Mouse (Mus musculus) heart, postnatal 4 days (tissue): Measurements from ENCODE around the gene Fam208a. TPM values are rescaled to one million over a fixed set of nuclear protein-coding genes. Genes with fewer than 3 reads are reported as not detected.
A peak's percentile ranks its signal among the peaks of the same experiment; 100 is the strongest.

Experiments used
- DNase-seq: peaks from one replicate; pipeline ENCODE4 v3.0.0; 2021
- microRNA-seq, 2 experiments: library from miRNA; unstranded; fragments of <30 nt; microRNA quantifications; one replicate each; pipeline ENCODE4 v1.2.0; 2021 to 2022
- total RNA-seq, 2 experiments: library from RNA; stranded (reverse); gene quantifications; 2 replicates each; pipeline ENCODE4 v1.2.3; 2021

Fam208a gene
- total RNA-seq, 2 experiments from 2014 or later: 12.0 to 12.8 TPM

DNA sequence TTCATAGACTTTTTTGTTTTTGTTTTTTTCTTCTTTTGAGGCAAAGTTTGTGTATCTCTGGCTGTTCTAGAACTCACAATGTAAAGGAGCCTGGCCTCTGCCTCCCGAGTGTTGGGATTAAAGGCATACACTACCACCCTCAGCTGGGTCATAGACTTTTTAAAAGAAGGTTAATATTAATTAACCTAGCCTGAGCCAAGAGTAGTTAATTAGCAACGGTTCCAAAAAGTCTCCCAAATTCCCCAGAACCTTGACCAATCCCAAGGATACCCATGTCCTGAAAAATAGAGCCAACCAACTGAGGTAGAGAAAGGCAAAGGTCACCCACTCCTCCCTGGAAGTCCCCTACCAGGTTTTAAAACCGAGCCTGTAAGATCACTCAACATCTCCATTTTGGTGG, 7.8 kb upstream of the Fam208a start:
- no peak for DNase-seq

DNA sequence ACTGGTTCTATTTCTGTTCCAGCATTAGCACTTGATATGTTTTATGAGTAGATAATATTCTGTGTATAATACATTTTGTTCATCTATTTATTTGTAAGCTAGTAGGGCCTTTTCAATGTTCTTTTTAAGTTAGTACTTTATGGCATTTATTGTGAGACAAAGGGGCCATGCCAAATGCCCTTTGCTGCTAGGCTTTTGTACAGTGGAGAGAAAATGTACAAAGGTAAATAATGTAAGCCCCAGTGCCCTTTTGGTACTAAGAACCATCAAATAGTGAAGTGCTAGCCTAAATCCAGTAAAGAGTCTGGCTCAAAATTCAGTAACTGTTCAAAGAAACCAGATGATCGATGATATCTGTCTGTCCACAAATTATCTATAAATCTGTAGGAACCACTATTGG, 6.3 kb upstream of the Fam208a start:
- DNase-seq: no peak

DNA sequence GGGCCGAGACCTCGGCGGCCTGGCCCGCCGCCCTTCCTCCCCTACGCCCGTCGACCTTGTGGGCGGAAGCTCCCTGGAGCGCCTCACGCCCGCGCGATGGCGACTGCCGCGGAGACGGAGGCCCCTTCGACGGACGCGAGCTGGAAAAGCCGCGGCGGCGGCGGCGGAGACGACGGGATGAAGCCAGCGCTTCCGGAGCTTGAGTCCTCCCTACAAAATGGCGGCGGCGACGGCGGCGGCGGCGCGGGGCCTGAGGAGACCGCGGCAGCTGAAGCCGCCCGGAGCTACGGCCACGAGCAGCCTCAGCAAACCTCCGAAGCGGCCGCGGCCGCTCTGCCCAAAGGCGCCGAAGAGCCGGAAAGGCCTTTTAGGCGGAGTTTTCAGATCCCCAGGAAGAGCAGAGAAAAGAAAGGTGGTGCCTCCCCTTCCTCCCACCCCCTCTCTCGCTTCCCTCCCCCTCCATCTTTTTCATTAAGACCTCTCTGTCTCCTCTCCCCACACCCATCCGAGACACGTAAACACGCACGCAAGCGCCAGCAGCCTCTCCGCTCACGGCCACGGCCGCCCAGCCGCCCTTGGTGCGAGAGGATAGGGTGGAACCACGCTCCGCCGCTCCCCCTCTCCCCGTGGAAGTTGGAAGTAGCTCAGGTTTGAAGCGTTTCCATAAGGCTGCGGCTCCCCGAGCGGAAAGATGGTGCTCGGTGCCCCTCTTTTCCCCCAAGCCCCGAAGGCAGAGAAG, 508 bp downstream of the Fam208a start:
- peak; percentile 85 for DNase-seq

DNA sequence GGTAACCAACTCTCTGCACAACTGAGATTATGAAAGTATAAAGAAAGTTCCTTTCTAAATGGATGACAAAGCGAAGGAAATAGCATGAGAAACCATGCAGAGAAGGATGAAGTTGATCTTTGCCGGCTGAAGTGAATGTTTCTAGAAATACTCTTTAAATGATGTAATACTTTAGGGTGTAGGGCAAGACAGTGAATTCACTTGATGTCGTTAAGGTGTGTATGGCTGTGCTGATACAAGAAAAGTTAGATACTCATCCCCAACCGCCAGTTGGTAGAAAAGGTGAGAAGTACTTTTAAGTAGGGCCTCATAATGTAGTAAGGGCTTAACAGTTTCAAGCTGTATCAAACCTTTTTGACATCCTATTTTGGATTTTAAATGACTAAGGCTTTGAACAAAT, 1.6 kb downstream of the Fam208a start:
- no peak for DNase-seq

DNA sequence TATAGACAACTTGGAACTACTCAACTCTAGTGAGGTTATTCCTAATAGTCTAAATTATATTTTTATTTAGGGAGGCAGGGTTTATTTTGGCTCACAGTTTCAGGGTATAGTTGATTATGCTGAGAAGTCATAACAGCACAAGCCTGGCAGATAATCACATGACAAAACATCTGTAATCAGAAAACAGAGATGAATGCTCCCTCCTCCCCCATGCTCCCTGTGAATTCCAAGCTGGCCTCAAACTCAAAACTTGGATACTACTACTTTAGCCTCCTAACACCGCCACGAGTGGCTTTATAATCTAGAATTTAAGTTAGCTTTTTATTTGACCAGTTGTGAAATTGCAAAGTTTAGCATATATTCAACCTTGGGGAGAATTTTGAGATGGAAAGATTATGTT, 3.4 kb downstream of the Fam208a start:
- no peak for DNase-seq

DNA sequence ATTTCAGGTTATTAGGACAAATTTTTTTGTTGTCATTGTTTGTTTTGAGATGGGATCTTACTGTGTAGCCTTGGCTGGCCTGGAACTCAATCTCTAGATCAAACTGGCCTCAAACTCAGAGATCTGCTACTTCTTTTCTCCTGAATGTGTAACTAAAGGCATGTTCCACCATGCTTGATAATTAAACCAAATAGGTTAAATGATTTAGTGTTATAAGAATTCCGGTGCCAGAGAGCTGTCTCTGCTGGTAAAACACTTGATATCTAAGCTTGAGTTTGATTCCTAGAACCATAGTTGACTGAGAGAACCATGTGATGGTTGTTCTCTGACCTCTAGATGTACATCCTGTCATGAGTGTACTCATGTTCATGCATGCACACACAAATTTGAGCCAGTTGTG, 7.5 kb downstream of the Fam208a start:
- no peak for DNase-seq

DNA sequence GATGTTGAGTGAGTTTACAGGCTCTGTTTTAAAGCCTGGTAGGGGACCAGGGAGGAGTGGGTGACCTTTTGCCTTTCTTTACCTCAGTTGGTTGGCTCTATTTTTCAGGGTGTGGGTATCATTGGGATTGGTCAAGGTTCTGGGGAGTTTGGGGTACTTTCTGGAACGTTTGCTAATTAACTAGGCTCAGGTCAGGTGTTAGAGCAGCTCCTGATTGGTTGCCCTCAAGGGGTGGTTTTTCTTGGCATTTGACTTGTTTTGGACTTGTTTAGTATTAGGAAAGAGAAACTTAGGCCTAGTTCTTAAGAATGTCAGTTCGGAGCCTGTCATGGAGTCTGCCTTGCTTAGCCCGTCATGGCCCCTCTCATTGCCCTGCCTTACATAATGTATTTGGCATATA, 8.2 kb downstream of the Fam208a start:
- DNase-seq: no peak

DNA sequence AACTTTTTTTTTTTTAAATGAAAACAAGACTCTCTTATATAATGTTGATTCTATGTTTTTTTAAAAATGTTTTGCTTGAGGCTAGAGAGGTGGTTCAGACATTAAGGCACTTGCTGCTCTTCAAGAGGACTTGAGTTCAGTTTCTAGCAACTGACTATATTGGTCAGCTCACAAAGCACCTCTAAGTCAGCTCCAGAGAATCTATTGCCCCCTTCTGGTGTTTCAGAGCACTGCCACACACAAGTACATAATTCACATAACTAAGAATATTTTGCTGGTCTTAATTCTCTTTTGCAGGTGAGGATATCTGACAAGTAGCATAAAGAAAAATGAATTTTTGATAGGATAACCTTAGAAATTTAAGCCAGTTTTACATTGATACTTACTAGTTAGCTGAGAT, 12.3 kb downstream of the Fam208a start:
- DNase-seq: no peak

DNA sequence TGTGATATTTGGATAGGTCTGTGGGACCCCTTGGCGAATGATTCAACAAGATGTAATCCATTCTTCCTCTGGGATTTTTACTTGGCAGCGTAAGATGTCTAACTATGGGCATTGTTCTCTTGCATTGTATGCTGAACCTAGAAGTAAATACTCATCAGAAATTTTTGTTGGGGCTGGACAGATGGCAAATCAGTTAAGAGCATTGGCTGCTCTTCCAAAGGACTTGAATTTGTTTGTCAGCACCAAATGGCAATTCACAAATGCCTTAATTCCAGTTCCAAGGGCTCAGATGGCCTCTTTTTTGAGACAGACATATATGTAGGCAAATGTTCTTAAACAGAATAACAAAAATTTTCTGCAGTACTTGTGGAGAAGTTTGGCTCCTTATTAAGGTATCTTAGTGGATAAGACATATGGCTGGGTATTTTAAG, 16.2 kb downstream of the Fam208a start:
- no peak for DNase-seq

DNA sequence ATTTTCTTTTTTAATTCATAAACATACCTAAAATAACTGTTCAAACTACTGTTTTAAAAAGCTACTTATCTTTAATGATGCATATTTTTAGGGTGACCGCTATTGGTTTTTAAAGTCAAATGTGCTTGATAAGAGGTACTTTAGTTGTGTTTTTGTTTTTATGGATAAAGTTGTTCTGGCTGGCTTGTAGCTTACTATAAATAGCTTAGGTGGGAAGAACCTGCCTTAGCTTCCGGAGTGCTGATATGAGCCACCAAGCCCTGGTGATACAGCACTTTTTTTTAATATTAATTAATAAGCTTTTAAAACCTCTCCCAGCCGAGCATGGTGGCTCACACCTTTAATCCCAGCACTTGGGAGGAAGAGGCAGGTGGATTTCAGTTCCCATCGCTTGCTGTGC, 18.3 kb downstream of the Fam208a start:
- DNase-seq: no peak

DNA sequence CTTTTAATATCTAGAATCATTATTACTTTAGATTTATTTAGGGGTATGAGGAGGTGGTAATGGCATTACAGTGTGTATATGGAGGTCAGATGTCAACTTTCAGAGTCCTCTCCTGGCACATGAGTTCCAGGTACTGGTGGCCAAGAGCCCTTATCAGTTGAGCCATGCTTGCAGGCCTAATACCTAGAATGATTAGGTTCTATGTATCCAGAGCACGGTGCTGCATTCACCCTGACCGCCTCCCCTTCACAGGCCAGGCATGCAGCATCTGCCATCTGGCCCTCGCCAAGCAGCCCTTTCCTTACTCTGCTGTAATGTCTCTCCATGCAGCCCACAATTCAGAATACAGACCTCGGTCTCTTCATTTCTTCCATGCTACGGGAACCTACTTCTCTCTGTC, 62.8 kb downstream of the Fam208a start:
- no peak for DNase-seq

DNA sequence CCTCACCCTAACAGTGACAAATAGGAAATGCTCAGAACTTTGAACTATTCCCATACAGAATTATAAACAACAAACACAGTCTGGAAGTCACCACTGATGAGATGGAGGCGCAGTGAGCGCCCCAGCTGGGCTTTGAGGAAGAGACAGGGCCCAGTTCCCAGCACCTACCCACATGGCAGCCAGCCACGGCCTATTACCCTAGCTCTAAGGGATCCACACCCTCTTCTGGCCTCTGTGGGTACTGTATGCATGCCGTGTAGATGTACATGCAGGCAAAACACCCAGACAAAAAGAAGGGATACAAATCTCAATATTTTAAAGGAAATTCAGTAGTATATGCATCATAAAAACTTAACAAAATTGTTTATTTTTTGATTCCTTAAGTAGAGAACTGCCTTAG, 64.9 kb downstream of the Fam208a start:
- no peak for DNase-seq

DNA sequence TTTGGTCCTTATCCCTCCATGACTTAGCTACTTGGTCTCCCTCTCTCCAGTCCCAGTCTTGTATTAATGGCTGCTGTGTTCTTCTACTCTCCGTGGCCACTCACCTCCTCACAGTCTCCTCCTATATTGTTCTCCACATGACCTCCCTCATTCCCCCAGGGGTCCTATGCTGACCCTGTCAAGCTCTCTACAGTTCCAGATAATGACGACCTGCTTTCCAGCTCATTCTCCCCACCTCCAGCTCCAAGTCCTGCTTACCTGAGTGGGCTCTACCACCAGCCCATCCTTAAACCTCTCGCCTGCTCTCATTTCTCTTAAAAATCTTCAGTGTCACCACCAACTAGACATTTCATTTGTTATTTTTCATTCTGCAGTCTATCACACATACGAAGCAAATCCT, 72.5 kb downstream of the Fam208a start:
- DNase-seq: no peak

DNA sequence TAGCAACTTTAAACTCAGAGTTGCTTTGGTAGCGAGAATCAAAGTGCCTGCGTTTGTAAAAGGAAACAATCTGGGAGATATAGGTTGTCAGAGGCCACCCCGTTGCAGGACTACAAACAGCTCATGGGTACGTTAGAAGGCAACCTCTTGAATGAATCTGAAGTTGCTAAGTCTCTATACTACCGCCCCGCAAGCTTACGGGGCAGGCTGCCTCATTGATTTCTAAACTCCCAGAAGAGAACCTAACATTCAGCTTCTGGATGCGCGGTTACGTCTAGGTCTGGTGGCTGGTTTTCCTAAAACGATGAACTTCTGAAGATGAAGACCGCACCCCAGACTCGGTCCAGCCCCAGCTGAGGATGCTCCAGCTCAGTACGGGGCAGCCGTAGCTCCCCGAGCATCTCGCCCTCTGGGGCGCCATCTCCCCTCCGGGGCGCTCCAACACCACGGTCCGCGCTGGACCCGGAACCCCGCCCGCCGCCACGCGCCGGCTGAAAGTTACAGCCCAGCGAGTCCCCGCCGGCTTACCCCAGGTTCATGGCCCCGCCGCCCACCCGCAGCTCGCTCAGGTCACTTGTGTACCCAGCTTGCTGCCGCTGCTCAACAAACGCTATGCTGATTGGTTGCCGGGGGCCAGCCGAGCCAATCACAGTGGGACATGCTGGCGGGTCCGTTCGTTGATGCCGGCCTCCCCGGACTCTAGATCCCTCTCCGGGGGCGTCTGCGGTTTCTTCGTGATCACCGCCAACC, 79.4 kb downstream of the Fam208a start, which contains the start of gene Ccdc66:
Gene Ccdc66, minus strand, starts transcription at position 567 of the 750 bp plus-strand sequence.
- DNase-seq: peak; percentile 100

DNA sequence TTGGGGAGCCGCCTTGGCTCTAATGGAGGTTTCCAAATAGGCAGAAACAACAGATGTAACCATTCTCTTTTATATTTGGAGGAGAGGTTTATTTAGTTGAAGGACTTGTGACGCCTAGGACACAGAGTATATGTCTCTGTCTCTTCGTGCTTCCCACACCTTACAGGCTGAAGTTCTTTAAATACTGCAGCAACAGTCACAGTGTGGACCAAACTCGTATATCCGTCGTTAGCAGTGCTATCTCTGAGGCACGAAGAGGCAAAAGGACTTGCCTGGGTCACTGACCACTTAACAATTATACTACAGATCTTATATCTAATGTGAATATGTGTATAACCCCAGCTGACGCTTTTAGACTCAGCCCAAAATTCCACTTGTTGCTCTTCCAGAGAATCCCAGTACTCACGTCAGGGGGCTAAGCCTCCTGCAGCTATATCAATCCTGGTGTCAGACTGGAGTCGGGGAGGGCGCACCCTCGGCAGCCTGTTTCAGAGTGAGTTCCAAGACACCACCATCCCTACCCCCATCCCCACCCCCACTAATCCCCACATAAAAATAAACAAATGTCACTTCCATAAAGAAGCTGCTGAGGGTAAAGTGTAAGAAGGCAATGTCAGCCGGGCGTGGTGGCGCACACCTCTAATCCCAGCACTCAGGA, 80.1 kb downstream of the Fam208a start:
- DNase-seq: peak; percentile 7

DNA sequence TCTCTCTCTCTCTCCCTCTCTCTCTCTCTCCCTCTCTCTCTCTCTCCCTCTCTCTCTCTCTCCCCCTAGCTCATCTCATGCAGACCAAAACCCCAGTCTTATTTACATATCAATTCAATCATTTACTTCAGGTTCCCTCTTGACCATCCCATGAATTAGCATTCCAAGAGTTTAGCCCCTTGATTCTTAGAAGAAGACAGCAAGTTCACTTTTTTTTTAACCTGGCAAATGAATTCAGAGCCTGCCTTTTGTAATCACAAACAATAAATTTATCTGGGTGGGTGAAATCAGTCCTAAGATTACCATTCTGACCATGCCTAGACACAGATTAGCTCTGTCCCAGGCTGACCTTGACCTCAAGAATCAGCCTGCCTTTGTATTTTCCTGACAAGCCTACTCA, 95.9 kb downstream of the Fam208a start:
- no peak for DNase-seq

Small RNA genes within 50 kb of the gene (microRNA-seq; reads per million reads assigned to microRNA genes)
- 0 reads per million in 2 experiments for gene Gm23633

Other genes with a start within 250 kb of the Fam208a start
- 1 to 10 TPM; 8.2 to 8.9 TPM for gene Ccdc66, start 79.6 kb downstream of the Fam208a start, total RNA-seq
- 1 to 10 TPM; 3.8 to 4.0 TPM for gene Erc2, start 193.6 kb downstream of the Fam208a start, total RNA-seq